ENCODE assay signal across 15 mouse cellular contexts in genomic region chr7:141231551-141231950, GRCm38 (mm10). TPM values are rescaled to one million over a fixed set of nuclear protein-coding genes. Genes with fewer than 3 reads are reported as not detected.
A peak's percentile ranks its signal among the peaks of the same experiment; 100 is the strongest.
DNase-seq lines count a peak whose midpoint lies in the region; TF ChIP-seq lines count a peak whose summit lies in the region.
"Had no signal": no experiment of that assay in that cellular context is flagged by ENCODE, and none has a peak within 500 bp of the region (broad histone marks: within the 10 kb centered on the region; RNA-seq: fewer than 3 reads in every experiment).

No protein-coding gene starts in this region.

- H3K9ac ChIP-seq in ES-E14 (ENCODE audit: insufficient read depth, low read depth, low read length, poor library complexity, severe bottlenecking), result peak overlapping the region; percentile 23; the same call in 1 of the 2 replicates
- H3K9ac ChIP-seq: embryonic facial prominence, embryonic 12.5 days; forebrain, embryonic 13.5 days; forebrain, embryonic 15.5 days; forebrain, postnatal 0 days had no signal

- H3K27ac ChIP-seq in ES-E14 (ENCODE audit: insufficient read depth, low read depth, low read length, poor library complexity, severe bottlenecking), result no peak overlapping the region
- no peak overlapping the region for H3K27ac ChIP-seq in hindbrain, embryonic 10.5 days
- H3K27ac ChIP-seq: embryonic facial prominence, embryonic 10.5 days; embryonic facial prominence, embryonic 12.5 days; forebrain, embryonic 13.5 days; forebrain, embryonic 15.5 days had no signal

- 91% methylated on average over 8 of the region's 10 CpGs for WGBS in lung, adult 2 months
- WGBS in hindbrain, embryonic 10.5 days, result 93% methylated on average over 10 of the region's 10 CpGs

- peaks cover 0 to 6% of the 10 kb centered on the region in 2 experiments; a peak in 2 of 4 replicates for H3K4me1 ChIP-seq in ES-E14 (ENCODE audit: control insufficient read depth in 2 of 2, insufficient read depth in 2 of 2, low read length in 2 of 2, poor library complexity in 1 of 2)
- H3K4me1 ChIP-seq in lung, adult 2 months (ENCODE audit: control insufficient read depth, insufficient read depth, low read length), result peaks cover 8% of the 10 kb centered on the region
- peaks cover 26% of the 10 kb centered on the region for H3K4me1 ChIP-seq in hindbrain, embryonic 10.5 days (replicated peaks)

- no peak overlapping the region for H3K4me3 ChIP-seq in ES-E14 (ENCODE audit: insufficient read depth in 1 of 2, low read depth in 1 of 2, low read length in 2 of 2, poor library complexity in 1 of 2, severe bottlenecking in 1 of 2)
- H3K4me3 ChIP-seq in lung, adult 2 months (replicated peaks; ENCODE audit: extremely low read depth, low read depth, low read length), result no peak overlapping the region
- no peak overlapping the region for H3K4me3 ChIP-seq in hindbrain, embryonic 10.5 days
- H3K4me3 ChIP-seq: embryonic facial prominence, embryonic 10.5 days; embryonic facial prominence, embryonic 12.5 days; forebrain, embryonic 13.5 days; forebrain, embryonic 15.5 days had no signal

- DNase-seq in ES-CJ7 (ENCODE audit: low read depth, low spot score) (peak; percentile 68), ES-E14 (ENCODE audit: low read depth, low spot score) (no peak), ZHBTc4 (ENCODE audit: low read depth, low spot score) (peak; percentile 70)
- DNase-seq in lung, adult 2 months, result no peak
- DNase-seq in hindbrain, embryonic 10.5 days (ENCODE audit: low spot score), result no peak
- DNase-seq: adrenal gland, adult 2 months; adrenal gland, postnatal 10 days; adrenal gland, postnatal 25 days; cerebellum, adult 11 months; forebrain, postnatal 0 days had no signal

- no peaks in the 10 kb centered on the region for H3K27me3 ChIP-seq in hindbrain, embryonic 10.5 days (ENCODE audit: insufficient read depth, poor library complexity, severe bottlenecking)
- H3K27me3 ChIP-seq: embryonic facial prominence, embryonic 12.5 days; forebrain, embryonic 13.5 days; forebrain, embryonic 15.5 days had no signal

- TF ChIP-seq POLR2A in lung, adult 2 months (IDR thresholded peaks at IDR 0.05; ENCODE audit: borderline replicate concordance, extremely low read depth, low read depth, low read length), result no peak

- H3K36me3 ChIP-seq in ES-E14 (ENCODE audit: control insufficient read depth, insufficient read depth, low read length, poor library complexity, severe bottlenecking), result peaks cover 39% of the 10 kb centered on the region
- H3K36me3 ChIP-seq in hindbrain, embryonic 10.5 days, result peaks cover 64% of the 10 kb centered on the region

- H3K9me3 ChIP-seq in ES-E14 (ENCODE audit: control insufficient read depth, insufficient read depth, low read depth, low read length), result no peaks in the 10 kb centered on the region
- H3K9me3 ChIP-seq in hindbrain, embryonic 10.5 days, result no peaks in the 10 kb centered on the region
- H3K9me3 ChIP-seq: embryonic facial prominence, embryonic 10.5 days; embryonic facial prominence, embryonic 12.5 days; forebrain, embryonic 13.5 days; forebrain, embryonic 15.5 days had no signal

- no peak for TF ChIP-seq CTCF in lung, adult 2 months (IDR thresholded peaks at IDR 0.05; ENCODE audit: insufficient read depth, low read length)

- in situ Hi-C loops in ES-E14 (cut with MboI; ENCODE audit: low sequenced_read_pairs in 2 of 2, unreplicated experiment in 2 of 2), result no loop called here

TF ChIP-seq in ES-E14, 5 proteins besides CTCF, POLR2A, EP300 and RAD21:
- TF ChIP-seq ZC3H11A (IDR thresholded peaks at IDR 0.05; ENCODE audit: borderline replicate concordance, low read depth, low read length) (no peak), ZNF384 (IDR thresholded peaks at IDR 0.05; ENCODE audit: low read depth, low read length) (no peak)

RNA-seq across cellular contexts. Expression of gene Phrf1, which starts 3.0 kb away (rescaled TPM):
- 101 and 107 TPM in 2 replicates for total RNA-seq in ES-E14 (2012; rRNA removed)
- 18.9 and 22.5 TPM in 2 replicates for polyA plus RNA-seq in lung, adult 2 months (2012; rRNA removed)
- polyA plus RNA-seq in hindbrain, embryonic 10.5 days (2016; fragmentation: Nextera tagmentation; extraction: Ambion mirVana), result 106 and 108 TPM in 2 replicates

RNA-seq across cellular contexts. Expression of gene Rassf7, which starts 15.9 kb away (rescaled TPM):
- total RNA-seq in ES-E14 (2012; rRNA removed), result 32.2 and 44.3 TPM in 2 replicates
- 87.1 and 92.9 TPM in 2 replicates for polyA plus RNA-seq in lung, adult 2 months (2012; rRNA removed)
- 58.5 and 59.0 TPM in 2 replicates for polyA plus RNA-seq in hindbrain, embryonic 10.5 days (2016; fragmentation: Nextera tagmentation; extraction: Ambion mirVana)

RNA-seq across cellular contexts. Expression of gene Lmntd2, which starts 17.7 kb away (rescaled TPM):
- total RNA-seq in ES-E14 (2012; rRNA removed), result 4.0 and 6.4 TPM in 2 replicates
- polyA plus RNA-seq in lung, adult 2 months (2012; rRNA removed), result 4.4 and 5.6 TPM in 2 replicates
- polyA plus RNA-seq in hindbrain, embryonic 10.5 days (2016; fragmentation: Nextera tagmentation; extraction: Ambion mirVana), result 3.9 and 4.0 TPM in 2 replicates
- total RNA-seq: MEL had no signal

RNA-seq across cellular contexts. Expression of gene Irf7, which starts 34.7 kb away (rescaled TPM):
- total RNA-seq in ES-E14 (2012; rRNA removed), result 0.58 and 0.67 TPM in 2 replicates
- 48.8 and 49.7 TPM in 2 replicates for polyA plus RNA-seq in lung, adult 2 months (2012; rRNA removed)
- polyA plus RNA-seq in hindbrain, embryonic 10.5 days (2016; fragmentation: Nextera tagmentation; extraction: Ambion mirVana), result 1.0 and 1.2 TPM in 2 replicates

RNA-seq across cellular contexts. Expression of gene Lrrc56, which starts 37.6 kb away (rescaled TPM):
- 3.3 and 3.9 TPM in 2 replicates for total RNA-seq in ES-E14 (2012; rRNA removed)
- polyA plus RNA-seq in lung, adult 2 months (2012; rRNA removed), result 15.8 TPM in 2 replicates
- polyA plus RNA-seq in hindbrain, embryonic 10.5 days (2016; fragmentation: Nextera tagmentation; extraction: Ambion mirVana), result 14.9 and 17.3 TPM in 2 replicates

Comparison
In these comparisons a context has a peak if more than half of its experiments do, and no peak if none do; other contexts are left out.
1. DNase-seq: peak in ES-CJ7 (single experiment) and ZHBTc4 (single experiment); none in ES-E14 (single experiment), lung, adult 2 months (single experiment) and hindbrain, embryonic 10.5 days (single experiment).